Mouse (Mus musculus) cerebellum, adult 11 months (tissue): ENCODE data around the gene Lrp1.

Experiments
- DNase-seq: peaks from one replicate; pipeline ENCODE4 v3.0.0; 2022

The Lrp1 gene

GRCm38 (mm10) chr10:127645791-127646190, 24.8 kb upstream of the Lrp1 start:
- DNase-seq = no peak

DNA sequence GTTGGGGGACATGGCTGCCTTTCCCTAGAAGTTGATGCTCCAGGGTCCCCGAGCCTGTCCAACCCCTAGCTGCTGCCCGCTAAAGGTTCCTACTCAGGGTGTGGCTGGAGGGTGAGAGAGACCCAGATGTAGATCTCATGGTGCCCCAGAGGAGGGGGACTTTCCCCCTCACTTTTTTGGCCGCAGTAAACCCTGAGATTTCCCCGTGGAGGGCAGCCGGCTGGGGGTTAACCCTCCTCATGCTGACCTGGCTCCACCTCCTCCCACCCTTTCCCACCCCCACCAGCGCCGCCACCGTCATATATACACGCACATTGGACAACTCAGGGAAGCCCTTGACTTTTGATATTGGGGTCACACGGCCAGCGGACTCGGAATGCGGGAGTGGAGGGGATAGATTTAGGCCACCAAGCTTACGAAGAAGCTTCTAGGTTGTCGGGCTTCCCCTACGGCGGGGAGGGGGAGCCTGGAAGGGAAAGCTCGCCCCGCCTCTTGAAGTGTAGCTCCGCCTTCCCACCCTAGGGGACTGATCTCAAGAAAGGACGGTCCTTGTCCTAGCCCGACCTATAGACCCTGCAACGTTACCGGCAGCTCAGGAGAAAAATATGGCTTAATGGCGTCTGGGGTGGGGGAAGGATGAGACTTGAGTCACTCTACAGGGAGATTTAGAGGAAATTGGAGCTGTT, 22.7 kb upstream of the Lrp1 start:
- DNase-seq = no peak

DNA sequence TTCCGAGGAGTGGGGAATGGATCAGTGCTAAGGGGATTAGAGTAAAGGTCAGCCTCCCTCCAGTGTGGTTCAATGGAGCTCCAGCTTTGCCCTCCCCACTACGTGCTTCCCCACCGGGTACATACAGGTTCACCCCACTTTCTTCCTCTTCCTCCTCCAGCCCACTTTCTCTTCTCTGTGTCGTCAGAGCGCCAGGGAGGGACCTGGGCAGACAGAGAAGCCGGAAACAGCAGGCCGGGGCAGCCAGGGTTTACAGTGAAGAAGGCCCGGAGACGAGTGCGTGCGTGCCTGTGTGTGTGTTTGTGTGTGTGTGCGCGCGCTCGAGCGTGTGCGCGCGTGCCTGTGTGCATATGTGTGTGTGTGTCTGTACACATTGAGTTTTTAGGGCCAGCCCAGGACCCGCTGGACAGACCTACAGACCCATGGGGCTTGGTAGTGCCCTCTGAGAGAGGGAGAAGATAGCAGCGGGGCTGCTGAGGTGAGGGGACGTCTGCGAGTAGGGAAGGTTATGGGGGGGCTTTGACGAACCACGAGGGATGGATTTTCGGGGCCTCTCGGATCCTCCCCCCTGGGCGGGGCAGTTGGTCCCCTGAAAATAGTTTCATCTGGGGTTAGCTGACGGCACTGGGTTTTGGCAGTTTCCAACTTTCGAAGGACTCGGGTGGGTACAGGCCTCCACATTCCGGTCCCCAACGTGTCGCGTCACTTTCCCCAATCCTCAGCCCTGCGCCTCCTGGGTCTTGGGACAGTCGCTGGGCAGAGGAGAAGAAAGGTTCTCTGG, 22.0 kb upstream of the Lrp1 start, which contains the start of gene Stat6:
TSS of gene Stat6 (plus strand) at position 215 of the 781 bp plus-strand sequence.
- no peak for DNase-seq

DNA sequence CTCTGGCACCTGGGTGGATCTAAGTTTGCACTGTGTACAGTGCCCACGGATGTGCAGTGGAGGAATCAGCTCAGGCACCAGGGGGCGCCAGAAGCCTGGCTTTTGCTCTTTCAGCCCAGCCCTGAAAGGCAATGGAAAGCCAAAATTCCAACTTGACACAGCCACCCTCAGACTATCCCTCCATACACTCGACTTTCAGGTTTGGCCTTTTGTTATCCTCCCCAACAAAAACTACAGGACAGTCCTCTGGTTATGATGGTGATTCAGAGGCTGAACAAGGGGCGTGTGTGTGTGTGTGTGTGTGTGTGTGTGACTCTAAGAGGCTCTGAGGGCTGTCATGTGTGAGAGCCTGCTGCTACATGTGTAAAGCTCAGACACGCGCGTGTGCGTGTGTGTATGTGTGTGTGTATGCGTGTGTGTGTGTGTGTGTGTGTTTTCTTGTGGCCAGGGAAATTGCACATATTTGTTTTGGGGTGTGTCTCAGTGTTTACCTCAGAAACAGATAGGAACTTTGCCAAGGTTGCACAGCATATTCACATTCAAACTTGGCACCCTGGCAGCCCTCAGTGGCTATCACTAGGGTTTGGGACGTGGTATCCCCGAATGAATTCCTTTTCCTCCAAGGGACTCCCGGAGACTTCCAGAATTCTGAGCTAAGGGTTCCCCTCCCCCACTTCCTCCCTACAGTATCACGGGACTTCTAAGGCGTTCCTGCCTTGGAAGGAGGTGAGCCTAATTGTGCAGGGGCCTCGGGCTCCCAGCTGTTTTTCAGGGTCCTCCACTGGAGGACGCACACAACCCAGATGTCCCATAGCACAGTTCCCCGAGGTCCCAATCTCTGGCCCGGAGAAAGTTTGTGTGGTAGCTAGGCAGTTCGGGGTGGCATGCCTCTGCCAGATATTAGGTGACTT, 21.2 kb upstream of the Lrp1 start:
- peak; percentile 86 for DNase-seq

GRCm38 (mm10) chr10:127640421-127640820, 19.5 kb upstream of the Lrp1 start:
- DNase-seq = no peak

DNA sequence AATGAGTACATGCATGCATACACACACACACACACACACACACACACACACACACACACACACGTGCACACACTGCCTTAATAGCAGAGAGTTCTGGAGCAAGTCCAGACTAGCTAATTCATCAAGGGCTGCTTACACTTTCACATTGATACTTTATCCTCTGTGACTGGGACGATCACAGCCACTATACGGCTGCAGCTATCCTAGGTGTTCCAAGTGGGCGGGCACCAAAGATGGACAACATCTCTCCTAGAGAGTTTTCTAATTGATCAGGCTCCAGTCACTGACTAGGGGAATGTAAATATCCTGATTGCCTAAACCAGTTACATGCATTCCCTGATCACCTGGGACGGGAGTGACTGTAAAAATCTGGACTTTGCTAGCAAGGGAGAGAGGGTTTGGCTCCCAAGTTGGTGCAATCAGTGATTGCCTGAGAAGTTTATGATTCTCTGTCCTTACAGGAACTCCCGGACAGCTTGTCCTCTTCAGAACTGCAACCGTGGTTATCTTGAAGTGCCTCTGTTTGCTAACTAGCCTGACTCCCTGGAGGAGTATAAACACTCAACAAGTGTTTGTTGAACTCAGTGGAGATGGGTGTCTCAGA, 11.8 kb upstream of the Lrp1 start:
- DNase-seq = no peak

DNA sequence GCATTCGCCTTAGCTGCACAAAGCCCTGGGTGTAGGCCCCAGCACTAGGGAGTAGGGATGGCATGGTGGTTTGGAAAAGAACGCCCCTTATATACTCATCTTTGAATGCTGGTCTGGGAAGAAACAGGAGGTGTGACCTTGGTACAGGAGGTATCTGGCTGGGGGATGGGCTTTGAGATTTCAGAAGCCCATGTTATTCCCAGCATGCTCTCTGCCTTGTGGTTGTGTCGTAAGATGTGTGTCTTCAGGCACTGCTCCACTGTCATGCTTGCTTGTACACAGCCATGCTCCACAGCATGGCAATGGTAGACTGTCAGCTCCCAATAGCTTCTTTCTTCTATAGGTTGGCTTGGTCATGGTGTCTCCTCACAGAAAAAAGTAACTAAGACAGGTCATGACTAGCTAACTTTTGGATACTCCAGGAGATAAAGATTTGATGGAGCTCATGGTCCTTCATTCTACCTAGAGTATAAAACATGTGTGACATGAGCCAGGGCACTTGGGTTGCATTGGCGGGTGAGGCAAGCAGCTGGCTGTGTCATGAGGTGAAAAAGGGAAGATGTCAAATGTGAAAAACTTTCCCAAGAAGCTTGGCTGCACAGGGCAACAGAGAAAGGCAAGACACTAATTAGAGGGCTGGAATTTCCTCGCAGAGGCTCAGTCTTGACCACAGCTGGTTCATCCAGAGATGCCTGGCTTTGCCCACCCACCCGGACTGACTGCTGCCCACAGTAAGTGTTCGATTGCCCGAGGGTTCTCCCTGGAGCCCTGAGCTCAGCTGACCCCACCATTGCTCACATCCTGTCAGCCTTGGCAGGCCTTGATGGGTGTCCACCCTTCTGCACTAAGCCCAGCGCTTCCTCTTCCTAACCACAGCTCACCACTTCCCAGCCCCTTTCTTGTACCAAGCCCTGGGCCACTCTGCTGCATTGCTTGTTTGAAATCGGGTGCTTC, 10.6 kb upstream of the Lrp1 start:
- no peak for DNase-seq

DNA sequence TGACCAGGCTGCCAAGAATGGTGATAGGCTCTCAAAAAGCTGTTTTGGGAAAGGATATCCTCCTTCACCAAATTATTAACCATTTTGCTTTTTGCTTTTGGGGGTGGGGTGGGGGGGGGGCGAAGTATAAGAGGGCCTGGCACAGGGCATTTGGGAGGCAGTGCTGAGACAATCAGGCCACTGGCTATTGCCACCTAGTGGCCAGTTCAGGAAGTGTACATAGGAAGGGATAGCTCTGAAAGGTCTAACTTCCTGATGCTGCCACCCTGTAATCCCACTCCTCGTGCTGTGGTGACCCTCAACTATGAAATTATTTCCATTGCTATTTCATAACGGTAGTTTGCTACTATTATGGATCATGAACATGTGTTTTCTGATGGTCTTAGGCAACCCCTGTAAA, 5.5 kb upstream of the Lrp1 start:
- no peak for DNase-seq

DNA sequence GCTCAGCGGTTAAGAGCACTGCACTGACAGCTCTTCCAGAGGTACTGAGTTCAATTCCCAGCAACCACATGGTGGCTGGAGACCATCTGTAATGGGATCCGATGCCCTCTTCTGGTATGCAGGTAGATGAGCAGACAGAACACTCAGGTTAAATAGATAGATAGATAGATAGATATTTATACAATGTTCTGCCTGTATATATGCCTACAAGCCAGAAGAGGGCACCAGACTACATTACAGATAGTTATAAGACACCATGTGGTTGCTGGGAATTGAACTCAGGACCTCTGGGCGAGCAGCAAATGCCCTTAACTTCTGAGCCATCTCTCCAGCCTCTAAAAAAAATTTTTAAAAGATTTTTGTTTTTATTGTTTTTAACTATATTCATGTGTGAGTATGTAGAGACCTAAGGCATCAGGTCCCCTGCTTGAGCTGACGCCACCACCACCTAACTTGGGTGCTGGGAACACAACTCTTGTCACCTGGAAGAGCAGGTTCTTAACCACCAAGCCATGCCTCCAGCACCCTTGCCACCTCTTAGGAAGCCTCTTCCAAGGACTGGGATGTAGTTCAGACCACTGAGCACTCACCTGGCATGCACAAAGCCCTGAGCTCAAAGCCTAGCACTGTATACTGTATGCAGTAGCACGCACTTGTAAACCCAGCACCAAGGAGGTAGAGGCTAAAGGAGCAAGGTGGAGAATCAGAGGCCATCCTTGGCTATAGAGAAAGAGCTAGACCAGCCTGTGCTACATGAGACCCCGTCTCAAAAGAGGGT, 2.7 kb upstream of the Lrp1 start:
- DNase-seq = no peak

- DNase-seq = no peak
Observed at GRCm38 (mm10) chr10:127622661-127623060, 1.7 kb upstream of the Lrp1 start.

DNA sequence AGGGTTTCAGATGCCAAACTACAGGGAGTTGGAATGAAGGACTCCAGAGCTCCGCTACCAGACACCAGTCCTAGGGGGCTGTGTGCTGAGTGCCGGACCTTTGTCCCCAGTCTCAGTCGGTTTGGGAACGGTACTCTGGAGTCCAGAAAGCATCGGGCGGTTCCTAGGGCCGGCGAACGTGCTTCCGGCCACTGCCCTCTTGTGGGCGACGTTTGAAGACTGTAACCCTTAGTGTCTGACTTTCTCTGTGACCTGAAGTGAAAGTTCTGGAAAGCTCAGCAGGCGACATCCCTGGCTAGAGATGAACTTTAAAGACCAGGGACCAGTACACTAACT, 1.1 kb upstream of the Lrp1 start:
- no peak for DNase-seq

- DNase-seq = peak; percentile 90
Observed at GRCm38 (mm10) chr10:127621191-127622056, 476 bp upstream of the Lrp1 start.

GRCm38 (mm10) chr10:127619941-127620405, 975 bp downstream of the Lrp1 start:
- DNase-seq = no peak

DNA sequence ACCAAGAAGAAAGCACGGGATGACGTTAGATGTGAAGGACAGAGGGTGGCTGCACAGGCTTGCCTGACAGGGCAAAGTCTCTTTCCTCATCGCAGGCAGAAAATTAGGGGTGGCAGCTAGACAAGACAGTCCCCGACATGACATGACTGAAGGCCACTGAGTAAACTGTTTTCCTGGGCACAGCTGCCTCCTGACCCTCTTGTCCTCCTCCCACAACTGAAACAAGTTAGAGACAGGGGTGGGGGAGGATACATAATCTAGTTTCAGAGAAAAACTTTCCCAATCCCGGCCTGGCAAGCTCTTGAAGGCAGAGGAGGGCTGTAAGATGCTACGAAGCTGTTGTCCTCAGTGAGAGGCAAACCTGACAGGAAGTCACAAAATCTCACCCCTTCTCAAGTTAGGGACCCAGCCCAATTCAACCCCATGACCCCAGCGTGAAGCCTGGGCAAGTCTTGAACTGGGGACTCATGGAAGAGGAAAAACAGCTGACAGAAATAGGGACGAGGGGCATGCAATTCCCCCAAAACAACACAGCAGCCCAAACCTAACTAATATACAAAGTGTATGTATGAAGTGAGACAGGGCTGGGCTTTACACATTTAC, 1.7 kb downstream of the Lrp1 start:
- DNase-seq = no peak

- no peak for DNase-seq
Observed at GRCm38 (mm10) chr10:127618173-127618572, 2.8 kb downstream of the Lrp1 start.

DNA sequence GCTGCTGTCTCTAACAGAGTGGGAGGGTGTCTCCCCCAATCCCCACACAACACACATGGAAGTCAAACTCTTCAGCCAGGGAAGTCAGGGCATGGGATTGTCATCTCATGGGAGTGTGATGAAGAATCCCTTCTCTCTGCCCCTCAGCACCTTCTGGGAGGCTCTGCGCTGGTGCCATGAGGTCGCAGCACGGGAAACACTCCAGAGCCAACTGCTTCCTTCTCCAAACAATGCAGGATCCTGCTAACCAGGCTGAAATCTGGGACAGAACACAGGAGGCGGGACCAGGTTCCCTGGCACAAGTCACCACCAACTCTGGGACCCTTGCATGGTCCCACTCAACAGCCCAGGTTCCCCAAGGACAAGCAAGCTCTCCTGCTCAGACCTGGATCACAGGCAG, 3.7 kb downstream of the Lrp1 start:
- no peak for DNase-seq

- no peak for DNase-seq
Observed at GRCm38 (mm10) chr10:127616261-127616679, 4.7 kb downstream of the Lrp1 start.

DNA sequence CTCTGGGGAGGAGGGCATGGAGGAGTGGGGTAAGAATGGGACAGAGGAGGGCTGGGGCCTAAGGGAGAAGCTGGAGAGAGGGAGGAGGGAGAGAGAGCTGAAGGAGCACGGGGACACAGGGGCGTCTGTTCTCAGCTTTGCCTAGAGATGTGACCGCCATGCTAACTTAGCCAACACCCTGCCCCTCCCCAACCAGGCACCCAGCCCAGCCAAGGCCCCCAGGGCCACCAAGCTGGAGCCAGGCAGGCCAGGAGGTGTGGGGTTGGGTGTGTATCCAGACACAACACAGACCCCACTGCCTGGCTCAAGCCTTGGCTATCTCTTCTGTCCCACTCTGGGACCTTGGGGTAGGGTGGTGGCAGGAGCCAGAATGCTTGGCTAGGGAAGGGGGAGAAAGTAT, 5.4 kb downstream of the Lrp1 start:
- no peak for DNase-seq

- no peak for DNase-seq
Observed at GRCm38 (mm10) chr10:127615034-127615374, 5.9 kb downstream of the Lrp1 start.
